Mouse (Mus musculus): ENCODE data around the gene Fndc3b. TPM values are rescaled to one million over a fixed set of nuclear protein-coding genes. Genes with fewer than 3 reads are reported as not detected.

Fndc3b gene
- total and polyA plus RNA-seq, 3 experiments, result 0.03 to 0.05 (median 0.04) TPM

- Histone ChIP-seq H3K4me2 (ENCODE audit: insufficient read depth, low read depth, poor library complexity, severe bottlenecking) (no peak overlapping the region), H3K27me3 (replicated peaks) (no peaks in the 10 kb centered on the region), H3K79me2 (replicated peaks; ENCODE audit: control insufficient read depth, extremely low read depth, insufficient read depth, poor library complexity, severe bottlenecking) (no peaks in the 10 kb centered on the region), H3K27ac (ENCODE audit: insufficient read depth, low read depth) (no peak overlapping the region), H3K9me3 (replicated peaks; ENCODE audit: low read length) (no peaks in the 10 kb centered on the region), H3K9ac (ENCODE audit: insufficient read depth, low read depth) (no peak overlapping the region), H3K4me1 (ENCODE audit: control insufficient read depth in 1 of 2, insufficient read depth in 2 of 2) (no peaks in the 10 kb centered on the region), H3K4me3 (replicated peaks in 1 of 3; ENCODE audit: low read depth in 2 of 3, low read length in 2 of 3, poor library complexity in 1 of 3) (no peak overlapping the region), H3K36me3 (replicated peaks in 1 of 2; ENCODE audit: control insufficient read depth in 1 of 2, insufficient read depth in 1 of 2, low read length in 1 of 2) (no peaks in the 10 kb centered on the region)
- TF ChIP-seq ETS1 (conservative IDR thresholded peaks at IDR 0.05; ENCODE audit: low read depth, low read length), result no peak
- TF ChIP-seq TBP (conservative IDR thresholded peaks at IDR 0.05; ENCODE audit: low read depth, low read length), result no peak
- no peak for TF ChIP-seq UBTF (IDR thresholded peaks at IDR 0.05; ENCODE audit: low read depth, low read length)
- dilution Hi-C loops (cut with MboI; ENCODE audit: extremely low pct_ligation_motif_present, extremely low pct_unique_long_range_greater_than_20kb, low sequenced_read_pairs) (no loop called here), in situ Hi-C loops (cut with MboI; ENCODE audit: low pct_ligation_motif_present, low pct_unique_long_range_greater_than_20kb, low sequenced_read_pairs) (no loop called here)
- DNase-seq (ENCODE audit: extremely low read depth), result no peak
These were observed 155.6 kb downstream of the Fndc3b start for GRCm38 (mm10) chr3:27555401-27555940.

- dilution Hi-C loops (cut with MboI; ENCODE audit: extremely low pct_ligation_motif_present, extremely low pct_unique_long_range_greater_than_20kb, low sequenced_read_pairs), result no loop called here
- no peak for DNase-seq (ENCODE audit: extremely low read depth)
- no peaks in the 10 kb centered on the region for H3K4me1 ChIP-seq (ENCODE audit: control insufficient read depth in 1 of 2, insufficient read depth in 2 of 2)
- H3K36me3 ChIP-seq (replicated peaks in 1 of 2; ENCODE audit: control insufficient read depth in 1 of 2, insufficient read depth in 1 of 2, low read length in 1 of 2), result no peaks in the 10 kb centered on the region
- no peak overlapping the region for H3K9ac ChIP-seq (ENCODE audit: insufficient read depth, low read depth)
- no peaks in the 10 kb centered on the region for H3K27me3 ChIP-seq (replicated peaks)
- H3K4me2 ChIP-seq (ENCODE audit: insufficient read depth, low read depth, poor library complexity, severe bottlenecking), result no peak overlapping the region
- in situ Hi-C loops (cut with MboI; ENCODE audit: low pct_ligation_motif_present, low pct_unique_long_range_greater_than_20kb, low sequenced_read_pairs), result no loop called here
- no peak for TF ChIP-seq ZNF384 (IDR thresholded peaks at IDR 0.05; ENCODE audit: low read depth, low read length)
- no peak for TF ChIP-seq ZKSCAN1 (IDR thresholded peaks at IDR 0.05; ENCODE audit: borderline replicate concordance, low read depth, low read length)
- no peak for TF ChIP-seq ELF1 (IDR thresholded peaks at IDR 0.05; ENCODE audit: low read depth, low read length)
- TF ChIP-seq SMC3 (IDR thresholded peaks at IDR 0.05; ENCODE audit: low read depth, low read length), result no peak
- no peak for TF ChIP-seq RAD21 (IDR thresholded peaks at IDR 0.05; ENCODE audit: low read depth, low read length)
- no peak for TF ChIP-seq IRF4 (IDR thresholded peaks at IDR 0.05; ENCODE audit: low read depth, low read length)
- TF ChIP-seq HCFC1 (IDR thresholded peaks at IDR 0.05; ENCODE audit: low read depth, low read length), result no peak
- H3K9me3 ChIP-seq (replicated peaks; ENCODE audit: low read length), result no peaks in the 10 kb centered on the region
- no peak overlapping the region for H3K4me3 ChIP-seq (replicated peaks in 1 of 3; ENCODE audit: low read depth in 2 of 3, low read length in 2 of 3, poor library complexity in 1 of 3)
- H3K79me2 ChIP-seq (replicated peaks; ENCODE audit: control insufficient read depth, extremely low read depth, insufficient read depth, poor library complexity, severe bottlenecking), result no peaks in the 10 kb centered on the region
- no peak overlapping the region for H3K27ac ChIP-seq (ENCODE audit: insufficient read depth, low read depth)
These were observed 156.8 kb downstream of the Fndc3b start for GRCm38 (mm10) chr3:27554325-27554724.

DNA sequence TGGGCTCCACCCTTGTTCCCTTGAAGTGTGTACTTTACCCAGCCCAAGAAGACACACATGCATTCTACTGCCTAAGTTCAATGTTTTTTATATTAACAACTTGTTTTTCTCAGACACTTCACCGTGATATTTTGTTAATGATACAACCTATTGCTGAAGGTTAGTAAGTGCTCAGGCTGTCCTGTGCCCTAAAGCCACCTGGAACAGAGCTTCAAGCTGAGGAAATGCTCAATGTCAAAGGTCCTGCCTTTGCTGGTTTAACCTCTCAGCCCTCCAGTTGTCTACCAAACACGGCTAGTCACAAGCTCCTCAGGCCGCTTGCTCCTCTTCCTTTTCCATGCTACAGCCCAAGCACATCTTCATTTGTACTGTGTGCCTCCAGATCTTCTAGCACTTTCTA lies 157.3 kb downstream of the Fndc3b start:
- dilution Hi-C loops (cut with MboI; ENCODE audit: extremely low pct_ligation_motif_present, extremely low pct_unique_long_range_greater_than_20kb, low sequenced_read_pairs), result no loop called here
- DNase-seq (ENCODE audit: extremely low read depth), result no peak
- no peaks in the 10 kb centered on the region for H3K4me1 ChIP-seq (ENCODE audit: control insufficient read depth in 1 of 2, insufficient read depth in 2 of 2)
- no peak overlapping the region for H3K27ac ChIP-seq (ENCODE audit: insufficient read depth, low read depth)
- no peaks in the 10 kb centered on the region for H3K9me3 ChIP-seq (replicated peaks; ENCODE audit: low read length)
- no peak overlapping the region for H3K4me2 ChIP-seq (ENCODE audit: insufficient read depth, low read depth, poor library complexity, severe bottlenecking)
- no peak overlapping the region for H3K4me3 ChIP-seq (replicated peaks in 1 of 3; ENCODE audit: low read depth in 2 of 3, low read length in 2 of 3, poor library complexity in 1 of 3)
- H3K27me3 ChIP-seq (replicated peaks), result no peaks in the 10 kb centered on the region
- in situ Hi-C loops (cut with MboI; ENCODE audit: low pct_ligation_motif_present, low pct_unique_long_range_greater_than_20kb, low sequenced_read_pairs), result no loop called here
- H3K79me2 ChIP-seq (replicated peaks; ENCODE audit: control insufficient read depth, extremely low read depth, insufficient read depth, poor library complexity, severe bottlenecking), result no peaks in the 10 kb centered on the region
- H3K36me3 ChIP-seq (replicated peaks in 1 of 2; ENCODE audit: control insufficient read depth in 1 of 2, insufficient read depth in 1 of 2, low read length in 1 of 2), result no peaks in the 10 kb centered on the region
- TF ChIP-seq CHD2 (IDR thresholded peaks at IDR 0.05; ENCODE audit: low read length) (no peak), KAT2A (IDR thresholded peaks at IDR 0.05; ENCODE audit: insufficient replicate concordance, low read length) (no peak), POLR2AphosphoS2 (IDR thresholded peaks at IDR 0.05; ENCODE audit: low read depth, low read length) (no peak), MAX (IDR thresholded peaks at IDR 0.05; ENCODE audit: low read length) (no peak), NELFE (IDR thresholded peaks at IDR 0.05; ENCODE audit: low read depth, low read length) (no peak), IRF4 (IDR thresholded peaks at IDR 0.05; ENCODE audit: low read depth, low read length) (no peak), USF1 (IDR thresholded peaks at IDR 0.05; ENCODE audit: low read depth, low read length) (no peak)
- H3K9ac ChIP-seq (ENCODE audit: insufficient read depth, low read depth), result no peak overlapping the region
